Mouse (Mus musculus): Measurements from ENCODE around the gene Tgm3. TPM values are rescaled to one million over a fixed set of nuclear protein-coding genes. Genes with fewer than 3 reads are reported as not detected.

The Tgm3 gene
- polyA plus RNA-seq (2015; fragmentation: Nextera tagmentation; extraction: Ambion mirVana): not detected in 2 replicates

DNA sequence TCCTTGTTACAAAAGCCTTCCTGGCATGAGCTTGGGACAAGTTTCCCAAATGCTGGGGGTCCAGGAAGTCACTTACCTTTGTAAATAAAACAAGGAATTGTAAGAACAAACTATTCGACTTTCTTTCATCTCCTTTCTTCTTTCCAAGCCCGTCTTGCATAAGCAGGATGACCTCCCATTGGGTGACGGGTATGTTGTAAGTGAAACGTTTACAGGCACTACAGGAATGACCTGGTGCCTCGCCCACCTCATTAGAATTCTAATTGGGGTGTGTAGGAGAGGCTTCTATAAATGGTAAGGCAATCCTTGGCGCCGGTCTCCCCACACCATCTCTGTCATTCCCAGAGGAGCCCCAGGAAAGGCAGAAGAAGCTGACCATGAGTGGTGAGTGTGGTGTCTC lies at the start of gene Tgm3:
Gene Tgm3 (plus strand): TSS at position 324 of the 400 bp plus-strand sequence.
- Histone ChIP-seq H3K27me3 (no peaks in the 10 kb centered on the region), H3K9ac (no peak within 1 kb of the TSS), H3K27ac (no peak within 1 kb of the TSS), H3K9me3 (replicated peaks) (no peaks in the 10 kb centered on the region), H3K36me3 (no peaks in the 10 kb centered on the region), H3K4me1 (replicated peaks) (no peaks in the 10 kb centered on the region), H3K4me2 (no peak within 1 kb of the TSS), H3K4me3 (replicated peaks) (no peak within 1 kb of the TSS)
- 31% methylated on average over 7 of the region's 7 CpGs for WGBS (ENCODE audit: insufficient replicate concordance)
- DNase-seq (no peak), ATAC-seq (ENCODE audit: low read depth) (no peak)

- no peak overlapping the region for H3K9ac ChIP-seq
- H3K4me1 ChIP-seq (replicated peaks): no peaks in the 10 kb centered on the region
- DNase-seq (no peak), ATAC-seq (ENCODE audit: low read depth) (no peak)
- no peaks in the 10 kb centered on the region for H3K27me3 ChIP-seq
- H3K4me2 ChIP-seq: no peak overlapping the region
- WGBS (ENCODE audit: insufficient replicate concordance): 40% methylated on average over 4 of the region's 4 CpGs
- H3K27ac ChIP-seq: no peak overlapping the region
- H3K4me3 ChIP-seq (replicated peaks): no peak overlapping the region
- H3K36me3 ChIP-seq: no peaks in the 10 kb centered on the region
- H3K9me3 ChIP-seq (replicated peaks): no peaks in the 10 kb centered on the region
Measured at GRCm38 (mm10) chr2:129980608-129981007, 31.5 kb upstream of the Tgm3 start.

- H3K4me2 ChIP-seq: no peak overlapping the region
- DNase-seq: no peak
- H3K9me3 ChIP-seq (replicated peaks): no peaks in the 10 kb centered on the region
- H3K27me3 ChIP-seq: no peaks in the 10 kb centered on the region
- WGBS (ENCODE audit: insufficient replicate concordance): 68% methylated on average over 6 of the region's 6 CpGs
- H3K36me3 ChIP-seq: no peaks in the 10 kb centered on the region
- no peak overlapping the region for H3K27ac ChIP-seq
- no peak overlapping the region for H3K9ac ChIP-seq
- ATAC-seq (ENCODE audit: low read depth): no peak
- no peak overlapping the region for H3K4me3 ChIP-seq (replicated peaks)
- no peaks in the 10 kb centered on the region for H3K4me1 ChIP-seq (replicated peaks)
Measured at GRCm38 (mm10) chr2:129987527-129988045, 24.6 kb upstream of the Tgm3 start.

DNA sequence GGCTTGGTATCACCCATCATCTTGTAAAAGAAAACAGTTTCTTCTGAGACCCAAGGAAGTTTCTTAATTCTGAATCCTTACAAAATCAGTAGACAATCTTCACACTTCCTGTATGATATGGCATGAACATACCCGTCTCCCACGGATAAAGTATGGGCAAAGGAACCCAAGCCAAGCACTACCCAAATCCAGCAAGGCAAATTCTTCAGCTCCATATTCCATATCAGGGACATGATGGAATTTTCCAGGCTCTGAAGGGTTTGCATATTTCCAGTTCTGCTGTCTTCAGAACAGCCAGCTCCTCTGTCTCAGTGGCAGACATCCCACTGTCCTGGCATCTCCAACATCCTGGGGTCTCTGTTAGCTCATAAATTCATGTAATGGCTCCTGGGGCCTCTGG lies 22.5 kb upstream of the Tgm3 start:
- DNase-seq: no peak
- Histone ChIP-seq H3K36me3 (no peaks in the 10 kb centered on the region), H3K9me3 (replicated peaks) (no peaks in the 10 kb centered on the region), H3K27me3 (no peaks in the 10 kb centered on the region), H3K4me3 (replicated peaks) (no peak overlapping the region), H3K9ac (no peak overlapping the region), H3K4me2 (no peak overlapping the region), H3K27ac (no peak overlapping the region), H3K4me1 (replicated peaks) (no peaks in the 10 kb centered on the region)
- no peak for ATAC-seq (ENCODE audit: low read depth)
- 41% methylated on average over 2 of the region's 2 CpGs for WGBS (ENCODE audit: insufficient replicate concordance)

DNA sequence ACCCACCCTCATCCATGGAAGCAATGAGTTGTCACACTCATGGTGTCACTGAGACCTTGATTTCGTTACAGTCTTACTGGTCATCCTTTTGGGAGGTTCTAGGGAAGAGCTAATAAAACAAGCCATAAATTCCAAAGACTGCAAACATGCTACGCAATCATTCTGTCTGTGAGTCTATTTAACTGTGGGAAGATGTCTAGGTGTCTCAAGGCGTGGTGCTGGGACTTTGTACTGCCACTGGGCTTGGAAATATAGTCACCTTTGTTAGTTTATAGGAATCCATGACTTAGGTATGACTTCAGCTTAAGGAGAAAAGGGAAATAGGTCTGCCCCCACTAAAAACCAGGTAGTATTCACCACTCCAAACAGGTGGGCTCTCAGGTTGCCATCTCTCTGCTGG lies 17.7 kb upstream of the Tgm3 start:
- Histone ChIP-seq H3K36me3 (no peaks in the 10 kb centered on the region), H3K9me3 (replicated peaks) (no peaks in the 10 kb centered on the region), H3K4me3 (replicated peaks) (no peak overlapping the region), H3K9ac (no peak overlapping the region), H3K4me2 (no peak overlapping the region), H3K27ac (no peak overlapping the region), H3K27me3 (no peaks in the 10 kb centered on the region), H3K4me1 (replicated peaks) (no peaks in the 10 kb centered on the region)
- DNase-seq (no peak), ATAC-seq (ENCODE audit: low read depth) (no peak)
- 59% methylated on average over 3 of the region's 3 CpGs for WGBS (ENCODE audit: insufficient replicate concordance)

GRCm38 (mm10) chr2:129998476-129998875 lies 13.7 kb upstream of the Tgm3 start:
- Histone ChIP-seq H3K36me3 (no peaks in the 10 kb centered on the region), H3K9ac (no peak overlapping the region), H3K4me1 (replicated peaks) (no peaks in the 10 kb centered on the region), H3K4me2 (no peak overlapping the region), H3K4me3 (replicated peaks) (no peak overlapping the region), H3K27ac (no peak overlapping the region), H3K27me3 (no peaks in the 10 kb centered on the region), H3K9me3 (replicated peaks) (no peaks in the 10 kb centered on the region)
- ATAC-seq (ENCODE audit: low read depth) (no peak), DNase-seq (no peak)
- 62% methylated on average over 7 of the region's 7 CpGs for WGBS (ENCODE audit: insufficient replicate concordance)

- Histone ChIP-seq H3K27me3 (no peaks in the 10 kb centered on the region), H3K27ac (no peak overlapping the region), H3K9me3 (replicated peaks) (no peaks in the 10 kb centered on the region), H3K4me3 (replicated peaks) (no peak overlapping the region), H3K4me2 (no peak overlapping the region), H3K9ac (no peak overlapping the region), H3K4me1 (replicated peaks) (no peaks in the 10 kb centered on the region), H3K36me3 (no peaks in the 10 kb centered on the region)
- 62% methylated on average over 4 of the region's 4 CpGs for WGBS (ENCODE audit: insufficient replicate concordance)
- DNase-seq: no peak
- ATAC-seq (ENCODE audit: low read depth): no peak
Measured at GRCm38 (mm10) chr2:129999296-129999695, 12.9 kb upstream of the Tgm3 start.

- DNase-seq (no peak), ATAC-seq (ENCODE audit: low read depth) (no peak)
- H3K9ac ChIP-seq: no peak overlapping the region
- H3K27me3 ChIP-seq: no peaks in the 10 kb centered on the region
- WGBS (ENCODE audit: insufficient replicate concordance): 87% methylated on average over 3 of the region's 3 CpGs
- no peaks in the 10 kb centered on the region for H3K9me3 ChIP-seq (replicated peaks)
- no peaks in the 10 kb centered on the region for H3K4me1 ChIP-seq (replicated peaks)
- no peak overlapping the region for H3K4me3 ChIP-seq (replicated peaks)
- no peak overlapping the region for H3K27ac ChIP-seq
- no peaks in the 10 kb centered on the region for H3K36me3 ChIP-seq
- no peak overlapping the region for H3K4me2 ChIP-seq
Measured at GRCm38 (mm10) chr2:130000601-130001000, 11.5 kb upstream of the Tgm3 start.

GRCm38 (mm10) chr2:130004046-130004445 lies 8.1 kb upstream of the Tgm3 start:
- Histone ChIP-seq H3K9me3 (replicated peaks) (no peaks in the 10 kb centered on the region), H3K36me3 (no peaks in the 10 kb centered on the region), H3K27me3 (no peaks in the 10 kb centered on the region), H3K27ac (no peak overlapping the region), H3K4me3 (replicated peaks) (no peak overlapping the region), H3K4me2 (no peak overlapping the region), H3K4me1 (replicated peaks) (no peaks in the 10 kb centered on the region), H3K9ac (no peak overlapping the region)
- WGBS (ENCODE audit: insufficient replicate concordance): 53% methylated on average over 4 of the region's 4 CpGs
- ATAC-seq (ENCODE audit: low read depth) (no peak), DNase-seq (no peak)

DNA sequence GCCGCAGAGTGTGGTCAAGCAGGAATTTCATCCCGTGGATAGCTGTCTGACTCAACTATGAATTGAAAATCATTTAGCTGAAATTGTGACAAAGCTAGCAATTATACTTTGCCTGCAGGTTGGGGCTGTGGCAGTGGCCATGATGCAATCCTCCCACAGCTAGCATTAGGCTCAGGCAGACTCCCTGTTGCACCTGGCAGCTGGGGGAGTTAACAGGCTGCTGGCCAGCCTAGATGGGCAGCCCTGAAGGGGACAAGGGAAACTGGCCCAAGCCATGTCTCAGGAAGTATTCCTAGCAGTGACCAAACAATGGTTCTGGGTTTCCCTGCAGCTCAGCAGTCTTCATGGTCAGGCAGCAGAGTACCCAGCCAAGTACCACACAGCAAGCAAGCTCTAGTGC lies 2.8 kb upstream of the Tgm3 start:
- Histone ChIP-seq H3K9me3 (replicated peaks) (no peaks in the 10 kb centered on the region), H3K4me1 (replicated peaks) (no peaks in the 10 kb centered on the region), H3K27me3 (no peaks in the 10 kb centered on the region), H3K4me3 (replicated peaks) (no peak overlapping the region), H3K36me3 (no peaks in the 10 kb centered on the region), H3K4me2 (no peak overlapping the region), H3K27ac (no peak overlapping the region), H3K9ac (no peak overlapping the region)
- ATAC-seq (ENCODE audit: low read depth) (no peak), DNase-seq (no peak)
- WGBS (ENCODE audit: insufficient replicate concordance): 69% methylated on average over 2 of the region's 2 CpGs

DNA sequence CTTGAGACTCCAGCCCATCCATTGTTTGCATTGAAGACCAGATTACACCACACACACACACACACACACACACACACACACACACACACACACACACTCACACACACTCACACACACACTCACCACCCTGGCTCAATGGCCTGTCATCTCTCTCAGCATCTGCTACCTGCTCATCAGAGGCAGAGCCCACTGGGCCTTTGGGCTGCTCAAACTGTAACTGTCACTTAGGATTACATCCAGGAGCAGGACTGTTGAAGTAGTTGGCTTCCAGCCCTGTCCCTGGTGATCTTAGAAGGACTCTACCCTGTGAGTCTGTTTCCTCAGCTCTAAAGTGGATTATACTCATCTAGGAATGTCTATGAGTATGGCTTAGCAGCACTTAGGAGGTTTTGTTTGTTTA lies 1.5 kb downstream of the Tgm3 start:
- Histone ChIP-seq H3K4me1 (replicated peaks) (no peaks in the 10 kb centered on the region), H3K36me3 (no peaks in the 10 kb centered on the region), H3K9ac (no peak overlapping the region), H3K27me3 (no peaks in the 10 kb centered on the region), H3K4me2 (no peak overlapping the region), H3K4me3 (replicated peaks) (no peak overlapping the region), H3K9me3 (replicated peaks) (no peaks in the 10 kb centered on the region), H3K27ac (no peak overlapping the region)
- ATAC-seq (ENCODE audit: low read depth) (no peak), DNase-seq (no peak)

GRCm38 (mm10) chr2:130015196-130015595 lies 3.0 kb downstream of the Tgm3 start:
- no peak overlapping the region for H3K4me2 ChIP-seq
- no peak overlapping the region for H3K4me3 ChIP-seq (replicated peaks)
- no peak for ATAC-seq (ENCODE audit: low read depth)
- H3K27ac ChIP-seq: no peak overlapping the region
- no peak for DNase-seq
- H3K4me1 ChIP-seq (replicated peaks): no peaks in the 10 kb centered on the region
- no peaks in the 10 kb centered on the region for H3K36me3 ChIP-seq
- H3K27me3 ChIP-seq: no peaks in the 10 kb centered on the region
- H3K9me3 ChIP-seq (replicated peaks): no peaks in the 10 kb centered on the region
- 55% methylated on average over 2 of the region's 2 CpGs for WGBS (ENCODE audit: insufficient replicate concordance)
- H3K9ac ChIP-seq: no peak overlapping the region

All from liver, embryonic 13.5 days (tissue).